Mouse (Mus musculus) monocyte, adult 2 months (primary cell): ENCODE results near the gene Plac9a.
A peak's percentile ranks its signal among the peaks of the same experiment; 100 is the strongest.
"Not testable (repeated sequence)": the region's sequence is repeated elsewhere in the genome, so short reads cannot be mapped to it uniquely, and the experiment has no call there.

ENCODE experiments used
- DNase-seq, 2 experiments: peaks; one replicate each; pipeline ENCODE4 v3.0.0; 2022; ENCODE audit warnings: low spot score in 2 of 2, low read depth in 1 of 2

The Plac9a gene

GRCm38 (mm10) chr14:25865251-25865650 is 37.6 kb downstream of the Plac9a start:
- DNase-seq, result no peak

GRCm38 (mm10) chr14:25863721-25864120 is 39.2 kb downstream of the Plac9a start:
- DNase-seq, result no peak

- DNase-seq, result peak; percentile 56 to 64
These were observed 40.9 kb downstream of the Plac9a start for GRCm38 (mm10) chr14:25861771-25862530.

GRCm38 (mm10) chr14:25857940-25858339 is 45.0 kb downstream of the Plac9a start:
- DNase-seq, result no peak

- peak; percentile 38 to 56 for DNase-seq
These were observed 45.7 kb downstream of the Plac9a start for GRCm38 (mm10) chr14:25857168-25857621.

- DNase-seq, result no peak
These were observed 47.5 kb downstream of the Plac9a start for GRCm38 (mm10) chr14:25855241-25855885.

GRCm38 (mm10) chr14:25853717-25854452 is 49.0 kb downstream of the Plac9a start:
- DNase-seq, result no peak

- DNase-seq, result no peak
These were observed 49.6 kb downstream of the Plac9a start for GRCm38 (mm10) chr14:25853295-25853694.

GRCm38 (mm10) chr14:25852121-25852561 is 50.8 kb downstream of the Plac9a start:
- no peak for DNase-seq

GRCm38 (mm10) chr14:25851189-25851588 is 51.7 kb downstream of the Plac9a start:
- no peak for DNase-seq

GRCm38 (mm10) chr14:25850433-25850832 is 52.5 kb downstream of the Plac9a start:
- no peak for DNase-seq

GRCm38 (mm10) chr14:25848708-25849107 is 54.2 kb downstream of the Plac9a start:
- not testable (repeated sequence) for DNase-seq

GRCm38 (mm10) chr14:25848237-25848636 is 54.7 kb downstream of the Plac9a start:
- DNase-seq, result no peak

- no peak for DNase-seq
These were observed 55.2 kb downstream of the Plac9a start for GRCm38 (mm10) chr14:25847660-25848059.

- no peak for DNase-seq
These were observed 56.4 kb downstream of the Plac9a start for GRCm38 (mm10) chr14:25846516-25846915.

GRCm38 (mm10) chr14:25845832-25846383 is 57.0 kb downstream of the Plac9a start:
- DNase-seq, result no peak

GRCm38 (mm10) chr14:25844372-25844771 is 58.5 kb downstream of the Plac9a start:
- DNase-seq, result no peak

- DNase-seq, result no peak
These were observed 60.3 kb downstream of the Plac9a start for GRCm38 (mm10) chr14:25842688-25843003.

GRCm38 (mm10) chr14:25841991-25842687 is 60.8 kb downstream of the Plac9a start, which contains the start of gene Anxa11:
Gene Anxa11 (plus strand): TSS chr14:25842156.
- DNase-seq, result peak; percentile 47 to 75

- no peak for DNase-seq
These were observed 61.3 kb downstream of the Plac9a start for GRCm38 (mm10) chr14:25841579-25841978.

- no peak for DNase-seq
These were observed 61.9 kb downstream of the Plac9a start for GRCm38 (mm10) chr14:25840961-25841360.
